Mouse (Mus musculus) liver, embryonic 14.5 days (tissue): ENCODE data around the gene Klhl29.

ENCODE experiments used
- CTCF ChIP-seq: IDR thresholded peaks from 2 replicates; pipeline ENCODE4 v1.5.1; 2016; ENCODE audit warnings: antibody characterized with exemption, low read depth, control low read depth
- EP300 ChIP-seq: IDR thresholded peaks from 2 replicates; pipeline ENCODE4 v1.6.1; 2016; ENCODE audit warnings: antibody characterized with exemption, low read depth

GRCm38 (mm10) chr12:5182165-5182564, 193.3 kb downstream of the Klhl29 start:
- TF ChIP-seq CTCF = no peak
- no peak for TF ChIP-seq EP300
